Mouse (Mus musculus): ENCODE measurements around the gene Kif13a. TPM values are rescaled to one million over a fixed set of nuclear protein-coding genes. Genes with fewer than 3 reads are reported as not detected.

The Kif13a gene
- total and polyA plus RNA-seq, 2 experiments from 2014 or later: 13.3 to 21.6 TPM

- no peak overlapping the region for H3K27ac ChIP-seq
- H3K4me3 ChIP-seq (ENCODE audit: low read length): no peak overlapping the region
- H3K36me3 ChIP-seq (ENCODE audit: insufficient read depth, low read length): no peaks in the 10 kb centered on the region
- no peaks in the 10 kb centered on the region for H3K4me1 ChIP-seq (ENCODE audit: insufficient read depth, low read length)
- no peaks in the 10 kb centered on the region for H3K9me3 ChIP-seq (ENCODE audit: low read length)
- no peak overlapping the region for H3K4me2 ChIP-seq (ENCODE audit: low read depth, low read length)
- H3K27me3 ChIP-seq (ENCODE audit: insufficient read depth, low read length): no peaks in the 10 kb centered on the region
- ATAC-seq (no peak), DNase-seq (ENCODE audit: low spot score) (no peak)
- WGBS: 68% methylated on average over 4 of the region's 4 CpGs
- TF ChIP-seq CTCF (IDR thresholded peaks at IDR 0.05; ENCODE audit: low read depth): no peak
- H3K9ac ChIP-seq (replicated peaks; ENCODE audit: low read length): no peak overlapping the region
These were observed 37.6 kb upstream of the Kif13a start for GRCm38 (mm10) chr13:46967308-46967707.

DNA sequence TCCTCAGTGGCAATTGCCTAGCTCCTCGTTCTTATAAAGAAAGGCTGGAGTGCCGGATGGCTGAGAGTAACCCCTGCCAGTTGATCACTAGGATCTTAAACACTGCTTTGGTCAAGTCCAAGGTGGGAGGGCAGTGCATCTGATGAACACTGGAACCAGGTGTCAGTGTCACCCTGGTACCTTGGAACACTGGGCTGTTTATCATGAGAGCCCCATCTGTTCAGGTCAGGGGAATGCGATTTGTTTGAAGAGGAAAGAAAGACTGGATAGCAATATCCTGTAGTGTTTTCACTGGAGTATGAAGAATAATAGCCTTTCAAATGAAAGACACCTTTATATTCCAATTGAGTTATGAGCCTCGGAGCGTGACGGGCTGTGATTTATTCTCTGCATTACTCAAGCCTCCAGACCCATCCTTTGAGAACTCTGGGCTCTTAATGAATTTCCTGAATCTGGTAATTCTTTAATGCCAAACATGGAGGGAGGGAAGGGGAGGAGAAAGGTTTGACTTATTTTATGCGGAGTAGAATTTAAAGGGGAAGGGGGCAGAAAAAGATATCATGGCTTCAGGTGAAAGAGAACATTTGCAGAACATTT, 31.3 kb upstream of the Kif13a start:
- H3K9me3 ChIP-seq (ENCODE audit: low read length): no peaks in the 10 kb centered on the region
- ATAC-seq (no peak), DNase-seq (ENCODE audit: low spot score) (peak; percentile 39)
- H3K4me3 ChIP-seq (ENCODE audit: low read length): no peak overlapping the region
- H3K27me3 ChIP-seq (ENCODE audit: insufficient read depth, low read length): no peaks in the 10 kb centered on the region
- H3K36me3 ChIP-seq (ENCODE audit: insufficient read depth, low read length): no peaks in the 10 kb centered on the region
- H3K27ac ChIP-seq: peak overlapping the region; percentile 41; the same call in 1 of the 2 replicates
- TF ChIP-seq CTCF (IDR thresholded peaks at IDR 0.05; ENCODE audit: low read depth): no peak
- WGBS: 49% methylated on average over 7 of the region's 7 CpGs
- no peak overlapping the region for H3K4me2 ChIP-seq (ENCODE audit: low read depth, low read length)
- H3K9ac ChIP-seq (replicated peaks; ENCODE audit: low read length): no peak overlapping the region
- no peaks in the 10 kb centered on the region for H3K4me1 ChIP-seq (ENCODE audit: insufficient read depth, low read length)

GRCm38 (mm10) chr13:46959139-46959538, 29.5 kb upstream of the Kif13a start:
- Histone ChIP-seq H3K4me3 (ENCODE audit: low read length) (no peak overlapping the region), H3K27me3 (ENCODE audit: insufficient read depth, low read length) (no peaks in the 10 kb centered on the region), H3K9me3 (ENCODE audit: low read length) (no peaks in the 10 kb centered on the region), H3K27ac (no peak overlapping the region), H3K36me3 (ENCODE audit: insufficient read depth, low read length) (no peaks in the 10 kb centered on the region), H3K4me2 (ENCODE audit: low read depth, low read length) (no peak overlapping the region), H3K9ac (replicated peaks; ENCODE audit: low read length) (no peak overlapping the region), H3K4me1 (ENCODE audit: insufficient read depth, low read length) (no peaks in the 10 kb centered on the region)
- ATAC-seq (no peak), DNase-seq (ENCODE audit: low spot score) (no peak)
- no peak for TF ChIP-seq CTCF (IDR thresholded peaks at IDR 0.05; ENCODE audit: low read depth)
- WGBS: 92% methylated on average over 5 of the region's 5 CpGs

GRCm38 (mm10) chr13:46951212-46951611, 21.5 kb upstream of the Kif13a start:
- H3K9ac ChIP-seq (replicated peaks; ENCODE audit: low read length): no peak overlapping the region
- H3K36me3 ChIP-seq (ENCODE audit: insufficient read depth, low read length): no peaks in the 10 kb centered on the region
- no peak for TF ChIP-seq CTCF (IDR thresholded peaks at IDR 0.05; ENCODE audit: low read depth)
- H3K4me2 ChIP-seq (ENCODE audit: low read depth, low read length): no peak overlapping the region
- no peaks in the 10 kb centered on the region for H3K27me3 ChIP-seq (ENCODE audit: insufficient read depth, low read length)
- no peak overlapping the region for H3K4me3 ChIP-seq (ENCODE audit: low read length)
- ATAC-seq (no peak), DNase-seq (ENCODE audit: low spot score) (no peak)
- H3K9me3 ChIP-seq (ENCODE audit: low read length): no peaks in the 10 kb centered on the region
- WGBS: 75% methylated on average over 15 of the region's 15 CpGs
- H3K27ac ChIP-seq: 0 out of 2 replicates have a peak overlapping the region, but pooled peaks have one; percentile 16
- no peaks in the 10 kb centered on the region for H3K4me1 ChIP-seq (ENCODE audit: insufficient read depth, low read length)

DNA sequence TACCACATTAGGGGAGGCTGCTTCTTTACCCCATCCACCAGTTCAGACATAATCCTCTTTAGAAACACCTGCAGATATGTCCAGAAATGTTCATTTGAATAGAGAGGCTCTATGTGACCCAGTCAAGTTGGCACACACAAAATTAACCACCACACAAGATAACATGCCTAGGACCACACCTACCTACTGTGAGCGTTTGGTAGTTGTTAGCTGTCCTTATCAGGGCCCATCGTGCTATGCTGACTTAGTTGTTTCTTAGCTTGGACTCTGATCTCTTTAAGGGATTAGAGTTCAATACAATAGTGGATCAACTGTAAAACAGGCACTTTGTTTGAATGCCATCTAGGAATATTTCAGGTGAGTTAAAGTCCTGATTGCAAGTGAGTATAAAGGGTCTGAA, 20.1 kb upstream of the Kif13a start:
- no peak for DNase-seq (ENCODE audit: low spot score)
- no peak for ATAC-seq
- no peaks in the 10 kb centered on the region for H3K27me3 ChIP-seq (ENCODE audit: insufficient read depth, low read length)
- TF ChIP-seq CTCF (IDR thresholded peaks at IDR 0.05; ENCODE audit: low read depth): no peak
- no peaks in the 10 kb centered on the region for H3K4me1 ChIP-seq (ENCODE audit: insufficient read depth, low read length)
- H3K27ac ChIP-seq: no peak overlapping the region
- 91% methylated on average over 2 of the region's 2 CpGs for WGBS
- no peaks in the 10 kb centered on the region for H3K9me3 ChIP-seq (ENCODE audit: low read length)
- H3K4me2 ChIP-seq (ENCODE audit: low read depth, low read length): no peak overlapping the region
- H3K36me3 ChIP-seq (ENCODE audit: insufficient read depth, low read length): no peaks in the 10 kb centered on the region
- H3K4me3 ChIP-seq (ENCODE audit: low read length): no peak overlapping the region
- H3K9ac ChIP-seq (replicated peaks; ENCODE audit: low read length): no peak overlapping the region

DNA sequence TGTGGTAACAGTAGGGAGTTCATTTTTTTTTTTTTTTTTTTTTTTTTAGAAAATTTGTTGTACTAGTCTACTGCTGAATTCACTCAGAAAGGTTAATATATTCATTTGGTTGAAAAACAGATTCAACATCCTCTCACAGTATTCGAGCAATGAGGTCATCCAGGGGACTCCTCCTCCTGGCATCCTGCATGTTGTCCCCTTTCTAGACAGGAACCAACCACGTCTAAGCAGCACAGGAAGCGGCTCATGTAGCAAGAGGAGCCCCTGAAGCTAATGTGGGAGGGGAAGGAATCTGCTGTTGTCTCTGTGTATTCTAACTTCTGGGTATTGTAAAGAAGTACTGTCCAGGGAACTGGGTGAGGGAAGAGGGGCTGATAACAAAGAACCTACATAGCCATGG, 18.4 kb upstream of the Kif13a start:
- WGBS: 76% methylated on average over 3 of the region's 3 CpGs
- no peak for TF ChIP-seq CTCF (IDR thresholded peaks at IDR 0.05; ENCODE audit: low read depth)
- Histone ChIP-seq H3K9ac (replicated peaks; ENCODE audit: low read length) (no peak overlapping the region), H3K4me1 (ENCODE audit: insufficient read depth, low read length) (no peaks in the 10 kb centered on the region), H3K4me2 (ENCODE audit: low read depth, low read length) (no peak overlapping the region), H3K4me3 (ENCODE audit: low read length) (no peak overlapping the region), H3K9me3 (ENCODE audit: low read length) (no peaks in the 10 kb centered on the region), H3K27ac (no peak overlapping the region), H3K36me3 (ENCODE audit: insufficient read depth, low read length) (no peaks in the 10 kb centered on the region), H3K27me3 (ENCODE audit: insufficient read depth, low read length) (no peaks in the 10 kb centered on the region)
- DNase-seq (ENCODE audit: low spot score): no peak
- no peak for ATAC-seq

DNA sequence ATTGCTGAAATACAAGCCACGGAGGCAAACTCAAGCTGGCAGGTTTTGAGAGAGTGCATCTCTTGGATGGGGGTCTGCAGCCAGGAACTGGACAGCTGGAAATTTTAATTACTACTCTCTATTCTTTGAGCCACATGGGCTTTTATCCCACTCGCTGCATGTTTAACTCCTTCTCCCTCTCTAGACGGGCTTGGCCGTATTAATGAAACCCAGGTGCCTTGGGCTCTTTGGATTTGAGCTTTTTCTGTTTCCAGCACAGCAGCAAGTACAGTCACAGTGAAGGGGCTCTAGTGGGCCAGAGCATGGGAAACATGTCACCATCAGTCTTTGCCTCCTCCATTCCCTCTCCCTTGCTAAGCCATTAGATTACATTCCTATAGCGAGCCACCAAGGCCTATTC, 16.4 kb upstream of the Kif13a start:
- H3K9ac ChIP-seq (replicated peaks; ENCODE audit: low read length): no peak overlapping the region
- no peaks in the 10 kb centered on the region for H3K9me3 ChIP-seq (ENCODE audit: low read length)
- H3K4me2 ChIP-seq (ENCODE audit: low read depth, low read length): no peak overlapping the region
- DNase-seq (ENCODE audit: low spot score) (no peak), ATAC-seq (no peak)
- TF ChIP-seq CTCF (IDR thresholded peaks at IDR 0.05; ENCODE audit: low read depth): no peak
- no peaks in the 10 kb centered on the region for H3K4me1 ChIP-seq (ENCODE audit: insufficient read depth, low read length)
- WGBS: 44% methylated on average over 5 of the region's 5 CpGs
- no peak overlapping the region for H3K4me3 ChIP-seq (ENCODE audit: low read length)
- H3K27me3 ChIP-seq (ENCODE audit: insufficient read depth, low read length): no peaks in the 10 kb centered on the region
- no peak overlapping the region for H3K27ac ChIP-seq
- H3K36me3 ChIP-seq (ENCODE audit: insufficient read depth, low read length): no peaks in the 10 kb centered on the region

Measured in hindbrain, postnatal 0 days (tissue).